Mouse (Mus musculus) ES-Bruce4 (cell line): ENCODE results near the gene Ugt1a7c.

ENCODE experiments used
- CTCF ChIP-seq: IDR thresholded peaks from one replicate; pipeline ENCODE4 v1.8.1; 2011; ENCODE audit warnings: low read depth, low read length
- EP300 ChIP-seq: IDR thresholded peaks from 2 replicates; pipeline ENCODE4 v1.6.1; 2011; ENCODE audit warnings: low read depth, low read length; ENCODE audit not compliant: insufficient read depth
- POLR2A ChIP-seq: IDR thresholded peaks from one replicate; pipeline ENCODE4 v1.8.1; 2011; ENCODE audit warnings: low read length; ENCODE audit not compliant: insufficient read depth

DNA sequence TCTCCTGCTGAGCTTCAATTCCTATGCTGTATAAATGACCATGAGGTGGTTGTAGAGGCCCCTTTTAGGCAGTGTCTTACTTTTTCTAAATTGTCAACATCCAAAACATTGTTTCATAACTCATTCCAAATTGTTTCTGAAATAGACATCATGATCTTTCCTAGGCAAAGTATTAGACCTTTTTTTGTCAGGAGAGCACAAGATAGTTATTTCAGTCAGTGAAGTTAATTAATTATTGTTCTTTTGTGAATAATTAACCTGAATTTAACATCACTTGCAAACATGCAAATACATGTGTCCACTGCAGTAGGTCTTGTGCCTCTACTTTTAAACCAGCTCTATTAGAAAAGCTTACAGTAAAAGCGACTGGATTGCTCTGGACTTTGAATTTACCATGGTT lies 39.8 kb upstream of the Ugt1a7c start, which contains the start of gene Ugt1a10:
- TF ChIP-seq EP300 = no peak
- TF ChIP-seq CTCF = no peak
- no peak for TF ChIP-seq POLR2A
